Mouse (Mus musculus) left cerebral cortex, adult 2 months (tissue): ENCODE measurements around the gene Stat1. TPM values are rescaled to one million over a fixed set of nuclear protein-coding genes. Genes with fewer than 3 reads are reported as not detected.

Experiments
- DNase-seq, 2 experiments: peaks; one replicate each; pipeline ENCODE4 v3.0.0; 2021 to 2022; ENCODE audit warnings: low spot score in 2 of 2, mixed read lengths in 1 of 2; ENCODE audit errors: extremely low spot score in 1 of 2
- H3K27ac ChIP-seq: fragments of 200-600 bp; 2 replicates; pipeline ENCODE4 v1.8.1; 2022
- H3K4me3 ChIP-seq: fragments of 200-600 bp; 2 replicates; pipeline ENCODE4 v1.8.1; 2022
- CTCF ChIP-seq: fragments of 200-600 bp; IDR thresholded peaks from 2 replicates; pipeline ENCODE4 v1.8.1; 2022; ENCODE audit warnings: antibody characterized with exemption, mild to moderate bottlenecking, moderate library complexity
- intact Hi-C: fragments of 180-260 bp; cut with DNase I; formaldehyde crosslinking; loops from one replicate; pipeline ENCODE4 v1.15.1; 2025
- total RNA-seq, 2 experiments: library from RNA; stranded (reverse); gene quantifications; 2 replicates each; pipeline ENCODE4 v1.2.3; 2021

Gene Stat1
- total RNA-seq, 2 experiments from 2014 or later, result 18.0 to 18.3 TPM

DNA sequence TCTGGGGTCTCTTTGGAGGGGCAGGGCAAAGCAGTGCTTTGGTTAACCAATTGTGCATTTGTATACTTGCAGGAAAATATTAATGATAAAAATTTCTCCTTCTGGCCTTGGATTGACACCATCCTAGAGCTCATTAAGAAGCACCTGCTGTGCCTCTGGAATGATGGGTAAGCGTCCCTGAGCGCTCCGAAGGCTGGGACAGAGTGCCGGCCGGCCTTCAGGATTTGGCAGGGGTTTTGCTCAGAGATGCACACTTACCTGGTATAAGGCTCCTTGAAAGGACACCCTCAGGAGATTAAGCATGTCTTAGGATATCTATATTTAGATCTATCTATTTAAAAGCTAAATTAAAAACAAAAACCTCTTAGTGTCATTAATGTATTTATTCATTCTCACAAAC, 31.9 kb downstream of the Stat1 start:
- Histone ChIP-seq H3K27ac (no peak overlapping the region), H3K4me3 (no peak overlapping the region)
- intact Hi-C loops, result loop anchor here (10.0 kb wide), 1 partner anchor 314 kb away; no protein-coding TSS in a partner anchor
- DNase-seq, result no peak
- no peak for TF ChIP-seq CTCF

- no peak for DNase-seq
- no peak for TF ChIP-seq CTCF
- Histone ChIP-seq H3K4me3 (no peak overlapping the region), H3K27ac (no peak overlapping the region)
- intact Hi-C loops, result loop anchor here (10.0 kb wide), 1 partner anchor 312 kb away; no protein-coding TSS in a partner anchor
Measured at GRCm38 (mm10) chr1:52152369-52152768, 33.1 kb downstream of the Stat1 start.

GRCm38 (mm10) chr1:52152936-52153335, 33.7 kb downstream of the Stat1 start:
- H3K27ac ChIP-seq, result no peak overlapping the region
- DNase-seq, result no peak
- no peak for TF ChIP-seq CTCF
- intact Hi-C loops, result loop anchor here (10.0 kb wide), 1 partner anchor 312 kb away; no protein-coding TSS in a partner anchor
- no peak overlapping the region for H3K4me3 ChIP-seq

GRCm38 (mm10) chr1:52154890-52155289, 35.6 kb downstream of the Stat1 start:
- TF ChIP-seq CTCF, result no peak
- no peak for DNase-seq
- H3K4me3 ChIP-seq, result no peak overlapping the region
- H3K27ac ChIP-seq, result no peak overlapping the region
- intact Hi-C loops, result loop anchor here (10.0 kb wide), 1 partner anchor 310 kb away; no protein-coding TSS in a partner anchor

DNA sequence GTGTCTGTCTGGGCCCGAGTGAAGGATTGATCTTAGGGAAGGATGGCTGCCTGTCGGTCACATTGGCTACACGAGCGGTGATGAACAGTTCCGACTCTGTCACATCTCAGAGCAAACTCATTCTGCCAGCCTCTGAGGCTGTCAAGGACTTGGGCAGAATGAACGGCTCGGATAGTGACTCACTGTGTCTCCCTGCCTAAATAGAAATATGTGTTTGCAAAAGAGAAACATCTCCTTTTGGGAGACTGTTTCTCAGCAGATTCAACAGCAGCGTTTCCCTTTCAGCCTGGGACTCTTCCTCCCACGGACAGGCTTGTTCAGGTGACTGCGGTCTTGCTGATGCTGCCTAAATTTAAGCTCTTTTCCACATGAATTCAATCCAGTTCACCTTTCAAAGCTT, 37.1 kb downstream of the Stat1 start:
- DNase-seq, result no peak
- intact Hi-C loops, result loop anchor here (10.0 kb wide), 1 partner anchor 308 kb away; no protein-coding TSS in a partner anchor
- TF ChIP-seq CTCF, result no peak
- Histone ChIP-seq H3K4me3 (no peak overlapping the region), H3K27ac (peak overlapping the region; percentile 78)

- Histone ChIP-seq H3K4me3 (no peak overlapping the region), H3K27ac (peak overlapping the region; percentile 81; the same call in 1 of the 2 replicates)
- TF ChIP-seq CTCF, result no peak
- DNase-seq, result no peak
- intact Hi-C loops, result loop anchor here (10.0 kb wide), 1 partner anchor 307 kb away; no protein-coding TSS in a partner anchor
Measured at GRCm38 (mm10) chr1:52158040-52158439, 38.8 kb downstream of the Stat1 start.

- no peak for TF ChIP-seq CTCF
- DNase-seq, result no peak
- H3K4me3 ChIP-seq, result no peak overlapping the region
- intact Hi-C loops, result loop anchor here (10.0 kb wide), 1 partner anchor 306 kb away; no protein-coding TSS in a partner anchor
- peak overlapping the region; percentile 81 for H3K27ac ChIP-seq
Measured at GRCm38 (mm10) chr1:52158490-52159381, 39.5 kb downstream of the Stat1 start.

DNA sequence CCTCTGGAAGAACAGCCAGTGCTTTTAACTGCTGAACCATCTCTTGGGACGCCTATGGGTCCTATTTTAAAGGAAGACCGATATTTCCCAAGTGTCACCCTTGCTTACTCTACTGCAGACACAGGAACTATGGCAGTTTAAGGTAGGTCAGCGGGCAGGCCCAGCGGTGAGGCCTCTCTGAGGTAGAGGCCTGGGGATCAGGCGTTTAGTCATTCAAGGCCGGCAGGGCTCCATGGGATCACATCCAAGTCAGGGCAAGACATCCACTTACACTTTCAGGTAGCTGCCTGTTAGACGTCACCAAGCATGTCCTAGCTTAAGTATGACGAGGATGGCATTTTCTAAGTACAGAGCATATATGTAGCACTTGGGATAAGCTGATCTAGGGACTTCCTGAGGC, 41.9 kb downstream of the Stat1 start:
- peak overlapping the region; percentile 11; the same call in 1 of the 2 replicates for H3K27ac ChIP-seq
- TF ChIP-seq CTCF, result no peak
- DNase-seq, result no peak
- intact Hi-C loops, result no loop called here
- H3K4me3 ChIP-seq, result no peak overlapping the region

- H3K27ac ChIP-seq, result no peak overlapping the region
- no peak for DNase-seq
- TF ChIP-seq CTCF, result no peak
- intact Hi-C loops, result no loop called here
- no peak overlapping the region for H3K4me3 ChIP-seq
Measured at GRCm38 (mm10) chr1:52163707-52164457, 44.6 kb downstream of the Stat1 start.

- H3K27ac ChIP-seq, result peak overlapping the region; percentile 32; the same call in 1 of the 2 replicates
- DNase-seq, result peak in 1 of 2 experiments; percentile 11
- H3K4me3 ChIP-seq, result no peak overlapping the region
- intact Hi-C loops, result no loop called here
- TF ChIP-seq CTCF, result no peak
Measured at GRCm38 (mm10) chr1:52166652-52167220, 47.5 kb downstream of the Stat1 start.

DNA sequence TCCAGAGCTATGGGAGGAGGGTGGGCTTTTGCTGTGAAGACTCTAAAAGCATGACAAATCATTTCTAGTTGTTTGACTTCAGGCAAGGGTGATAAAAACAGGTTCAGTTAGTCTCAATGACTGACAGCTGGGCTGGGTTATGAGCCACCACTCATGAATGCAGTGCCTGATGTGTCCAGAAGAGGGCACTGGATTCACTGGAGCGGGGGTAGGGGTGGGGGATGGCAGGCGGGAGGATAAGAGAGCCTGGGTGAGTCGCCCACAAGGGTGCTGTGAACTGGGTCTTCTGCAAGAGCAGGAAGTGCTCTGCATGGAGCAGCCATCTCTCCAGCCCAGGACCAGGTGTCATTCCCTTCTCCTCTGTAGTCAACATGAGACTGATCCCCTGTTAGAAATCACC, 50.8 kb downstream of the Stat1 start:
- intact Hi-C loops, result no loop called here
- DNase-seq, result peak in 1 of 2 experiments; percentile 8
- Histone ChIP-seq H3K4me3 (no peak overlapping the region), H3K27ac (no peak overlapping the region)
- peak; percentile 55 for TF ChIP-seq CTCF
